Mouse (Mus musculus): ENCODE results near the gene Atxn10.

- no peak for TF ChIP-seq POLR2A (IDR thresholded peaks at IDR 0.05; ENCODE audit: insufficient read length, low read depth)
- no peak for TF ChIP-seq REST (IDR thresholded peaks at IDR 0.05; ENCODE audit: insufficient read depth, insufficient read length)
- no peak for TF ChIP-seq MAX (IDR thresholded peaks at IDR 0.05; ENCODE audit: low read depth)
- TF ChIP-seq E2F4 (IDR thresholded peaks at IDR 0.05; ENCODE audit: insufficient read depth), result no peak
- TF ChIP-seq MYOD1 (IDR thresholded peaks at IDR 0.05; ENCODE audit: control insufficient read depth in 1 of 3, insufficient read length in 2 of 3, low read depth in 2 of 3), result no peak
Measured at GRCm38 (mm10) chr15:85404739-85405138, 68.7 kb downstream of the Atxn10 start.

All from myocyte (in vitro differentiated cells).